Mouse (Mus musculus) erythroid progenitor cell, adult 5-6 weeks (primary cell): ENCODE results near the gene Cgn. TPM values are rescaled to one million over a fixed set of nuclear protein-coding genes. Genes with fewer than 3 reads are reported as not detected.
A peak's percentile ranks its signal among the peaks of the same experiment; 100 is the strongest.

ENCODE experiments used
- ATAC-seq: replicated peaks from 2 replicates; pipeline ENCODE4 v1.8.0; 2016; ENCODE audit warnings: moderate number of reproducible peaks, mild to moderate bottlenecking, moderate TSS enrichment, inconsistent platforms; ENCODE audit not compliant: poor library complexity, low FRiP score, severe bottlenecking
- total RNA-seq, 2 experiments: library from RNA; stranded (forward) in 1 of 2; stranded (reverse) in 1 of 2; fragments of 150-400 nt in 1 of 2; fragments of 186-747, 209-891 nt in 1 of 2; gene quantifications; 2 replicates each; pipeline versions ENCODE4 v1.2.3 to v1.2.4; 2015 to 2017; ENCODE audit warnings: low replicate concordance in 2 of 2

Cgn gene
- total RNA-seq (2015; ENCODE audit: low replicate concordance) (not detected in 2 replicates), total RNA-seq (2017; ENCODE audit: low replicate concordance) (not detected in 2 replicates)

- ATAC-seq, result peak; percentile 67
Observed at GRCm38 (mm10) chr3:94786367-94786835, at the start of gene Cgn. Gene Cgn, minus strand, starts transcription at chr3:94786492.

GRCm38 (mm10) chr3:94835396-94835795 is 49.1 kb upstream of the Cgn start:
- ATAC-seq, result no peak

GRCm38 (mm10) chr3:94833358-94833757 is 47.1 kb upstream of the Cgn start:
- ATAC-seq, result no peak

- no peak for ATAC-seq
Observed at GRCm38 (mm10) chr3:94832701-94833100, 46.4 kb upstream of the Cgn start.

GRCm38 (mm10) chr3:94832100-94832499 is 45.8 kb upstream of the Cgn start:
- ATAC-seq, result no peak

GRCm38 (mm10) chr3:94824110-94824509 is 37.8 kb upstream of the Cgn start:
- no peak for ATAC-seq

GRCm38 (mm10) chr3:94822082-94822481 is 35.8 kb upstream of the Cgn start:
- no peak for ATAC-seq

GRCm38 (mm10) chr3:94821008-94821638 is 34.8 kb upstream of the Cgn start:
- ATAC-seq, result no peak

- no peak for ATAC-seq
Observed at GRCm38 (mm10) chr3:94819452-94820425, 33.4 kb upstream of the Cgn start.

- ATAC-seq, result no peak
Observed at GRCm38 (mm10) chr3:94817731-94818130, 31.4 kb upstream of the Cgn start.

GRCm38 (mm10) chr3:94815603-94816002 is 29.3 kb upstream of the Cgn start:
- ATAC-seq, result no peak

- ATAC-seq, result no peak
Observed at GRCm38 (mm10) chr3:94814663-94815062, 28.4 kb upstream of the Cgn start.

- no peak for ATAC-seq
Observed at GRCm38 (mm10) chr3:94814063-94814462, 27.8 kb upstream of the Cgn start.

- no peak for ATAC-seq
Observed at GRCm38 (mm10) chr3:94813651-94814050, 27.4 kb upstream of the Cgn start.

GRCm38 (mm10) chr3:94811628-94812027 is 25.3 kb upstream of the Cgn start:
- ATAC-seq, result no peak

GRCm38 (mm10) chr3:94808296-94808695 is 22.0 kb upstream of the Cgn start:
- no peak for ATAC-seq

- ATAC-seq, result no peak
Observed at GRCm38 (mm10) chr3:94804976-94805375, 18.7 kb upstream of the Cgn start.

- no peak for ATAC-seq
Observed at GRCm38 (mm10) chr3:94804146-94804545, 17.9 kb upstream of the Cgn start.

- ATAC-seq, result no peak
Observed at GRCm38 (mm10) chr3:94796181-94796580, 9.9 kb upstream of the Cgn start.

- no peak for ATAC-seq
Observed at GRCm38 (mm10) chr3:94795596-94796140, 9.4 kb upstream of the Cgn start.

- no peak for ATAC-seq
Observed at GRCm38 (mm10) chr3:94794359-94794758, 8.1 kb upstream of the Cgn start.
